17 mouse cellular contexts compared by ENCODE assay signal in genomic region chr8:117702701-117703100, GRCm38 (mm10). TPM values are rescaled to one million over a fixed set of nuclear protein-coding genes. Genes with fewer than 3 reads are reported as not detected.
DNase-seq lines count a peak whose midpoint lies in the region; ATAC-seq and TF ChIP-seq lines count a peak whose summit lies in the region.
"Had no signal": no experiment of that assay in that cellular context is flagged by ENCODE, and none has a peak within 500 bp of the region (broad histone marks: within the 10 kb centered on the region; RNA-seq: fewer than 3 reads in every experiment).

No protein-coding gene starts in this region.

- intact Hi-C loops in heart, postnatal 10 days (cut with DNase I): no loop called here

- TF ChIP-seq CTCF in lung, embryonic 14.5 days (IDR thresholded peaks at IDR 0.05; ENCODE audit: low read depth): no peak
- TF ChIP-seq CTCF in lung, adult 2 months (IDR thresholded peaks at IDR 0.05; ENCODE audit: insufficient read depth, low read length): no peak

- peak; percentile 71 for DNase-seq in embryonic facial prominence, embryonic 14.5 days (ENCODE audit: low spot score)
- no peak for DNase-seq in embryonic facial prominence, embryonic 10.5 days (ENCODE audit: low spot score)
- DNase-seq in lung, embryonic 14.5 days: peak; percentile 49
- no peak for DNase-seq in lung, adult 2 months
- peak; percentile 32 for DNase-seq in retina, embryonic 14.5 days (ENCODE audit: low spot score)
- DNase-seq in thymus, postnatal 36 days: no peak
- no peak for DNase-seq in heart, postnatal 10 days
- DNase-seq: adrenal gland, postnatal 10 days; gastrocnemius, postnatal 25 days; kidney, postnatal 10 days; right cerebral cortex, postnatal 4 days had no signal

- H3K4me2 ChIP-seq in embryonic facial prominence, embryonic 14.5 days (ENCODE audit: low read depth, low read length): no peak overlapping the region
- H3K4me2 ChIP-seq in lung, embryonic 14.5 days: no peak overlapping the region
- H3K4me2 ChIP-seq in intestine, embryonic 15.5 days (replicated peaks): peak overlapping the region; percentile 49
- H3K4me2 ChIP-seq: heart, embryonic 12.5 days; hindbrain, embryonic 13.5 days; limb, embryonic 15.5 days had no signal

- no peaks in the 10 kb centered on the region for H3K36me3 ChIP-seq in embryonic facial prominence, embryonic 14.5 days (ENCODE audit: control insufficient read depth, insufficient read depth, low read length)
- H3K36me3 ChIP-seq in embryonic facial prominence, embryonic 10.5 days (replicated peaks): no peaks in the 10 kb centered on the region
- H3K36me3 ChIP-seq in lung, embryonic 14.5 days (ENCODE audit: insufficient read depth): no peaks in the 10 kb centered on the region
- no peaks in the 10 kb centered on the region for H3K36me3 ChIP-seq in intestine, embryonic 15.5 days
- H3K36me3 ChIP-seq: heart, embryonic 12.5 days; hindbrain, embryonic 13.5 days; limb, embryonic 15.5 days had no signal

- no peak overlapping the region for H3K9ac ChIP-seq in embryonic facial prominence, embryonic 14.5 days (ENCODE audit: low read depth, low read length)
- H3K9ac ChIP-seq in lung, embryonic 14.5 days: no peak overlapping the region
- no peak overlapping the region for H3K9ac ChIP-seq in intestine, embryonic 15.5 days
- H3K9ac ChIP-seq: heart, embryonic 12.5 days; limb, embryonic 15.5 days had no signal

- no peak for ATAC-seq in embryonic facial prominence, embryonic 14.5 days (ENCODE audit: low read depth)
- ATAC-seq in lung, embryonic 14.5 days (ENCODE audit: insufficient read depth): no peak
- ATAC-seq in intestine, embryonic 15.5 days: 0 out of 2 replicates have a peak, but pooled peaks have one; percentile 5

- no peak for TF ChIP-seq POLR2A in lung, adult 2 months (IDR thresholded peaks at IDR 0.05; ENCODE audit: borderline replicate concordance, extremely low read depth, low read depth, low read length)

- no peak overlapping the region for H3K4me3 ChIP-seq in embryonic facial prominence, embryonic 14.5 days (ENCODE audit: low read depth, low read length)
- no peak overlapping the region for H3K4me3 ChIP-seq in embryonic facial prominence, embryonic 10.5 days
- no peak overlapping the region for H3K4me3 ChIP-seq in lung, embryonic 14.5 days (ENCODE audit: low read depth, low read length)
- H3K4me3 ChIP-seq in lung, adult 2 months (replicated peaks; ENCODE audit: extremely low read depth, low read depth, low read length): no peak overlapping the region
- peak overlapping the region; percentile 35 for H3K4me3 ChIP-seq in intestine, embryonic 15.5 days (replicated peaks)
- H3K4me3 ChIP-seq: heart, embryonic 12.5 days; hindbrain, embryonic 13.5 days; limb, embryonic 15.5 days had no signal

- no peaks in the 10 kb centered on the region for H3K9me3 ChIP-seq in embryonic facial prominence, embryonic 14.5 days (ENCODE audit: control insufficient read depth, low read length)
- no peaks in the 10 kb centered on the region for H3K9me3 ChIP-seq in embryonic facial prominence, embryonic 10.5 days
- no peaks in the 10 kb centered on the region for H3K9me3 ChIP-seq in lung, embryonic 14.5 days (ENCODE audit: low read depth, low read length)
- H3K9me3 ChIP-seq in intestine, embryonic 15.5 days: no peaks in the 10 kb centered on the region
- H3K9me3 ChIP-seq: heart, embryonic 12.5 days; hindbrain, embryonic 13.5 days; limb, embryonic 15.5 days had no signal

- WGBS in embryonic facial prominence, embryonic 14.5 days: 55% methylated on average over 10 of the region's 10 CpGs
- 54% methylated on average over 10 of the region's 10 CpGs for WGBS in embryonic facial prominence, embryonic 10.5 days
- WGBS in lung, embryonic 14.5 days: 59% methylated on average over 10 of the region's 10 CpGs
- WGBS in lung, adult 2 months: 62% methylated on average over 10 of the region's 10 CpGs
- WGBS in intestine, embryonic 15.5 days: 40% methylated on average over 10 of the region's 10 CpGs

- H3K27ac ChIP-seq in embryonic facial prominence, embryonic 14.5 days (replicated peaks; ENCODE audit: low read depth, low read length): no peak overlapping the region
- H3K27ac ChIP-seq in embryonic facial prominence, embryonic 10.5 days (replicated peaks): no peak overlapping the region
- H3K27ac ChIP-seq in lung, embryonic 14.5 days (ENCODE audit: low read depth): no peak overlapping the region
- H3K27ac ChIP-seq in intestine, embryonic 15.5 days: peak overlapping the region; percentile 88
- H3K27ac ChIP-seq: hindbrain, embryonic 13.5 days; limb, embryonic 15.5 days had no signal

- H3K27me3 ChIP-seq in embryonic facial prominence, embryonic 14.5 days (replicated peaks; ENCODE audit: control insufficient read depth, insufficient read depth, low read length): no peaks in the 10 kb centered on the region
- no peaks in the 10 kb centered on the region for H3K27me3 ChIP-seq in embryonic facial prominence, embryonic 10.5 days (replicated peaks; ENCODE audit: low read depth, poor library complexity, severe bottlenecking)
- no peaks in the 10 kb centered on the region for H3K27me3 ChIP-seq in lung, embryonic 14.5 days (ENCODE audit: insufficient read depth, low read length)
- no peaks in the 10 kb centered on the region for H3K27me3 ChIP-seq in intestine, embryonic 15.5 days (replicated peaks)
- H3K27me3 ChIP-seq: heart, embryonic 12.5 days; hindbrain, embryonic 13.5 days; limb, embryonic 15.5 days had no signal

- H3K4me1 ChIP-seq in embryonic facial prominence, embryonic 14.5 days (ENCODE audit: control insufficient read depth, insufficient read depth, low read length): no peaks in the 10 kb centered on the region
- H3K4me1 ChIP-seq in embryonic facial prominence, embryonic 10.5 days: peaks cover 17% of the 10 kb centered on the region
- no peaks in the 10 kb centered on the region for H3K4me1 ChIP-seq in lung, embryonic 14.5 days (ENCODE audit: insufficient read depth)
- H3K4me1 ChIP-seq in lung, adult 2 months (ENCODE audit: control insufficient read depth, insufficient read depth, low read length): no peaks in the 10 kb centered on the region
- H3K4me1 ChIP-seq in intestine, embryonic 15.5 days (replicated peaks): 0 out of 2 replicates have a peak, but pooled peaks cover 2% of the 10 kb centered on the region
- H3K4me1 ChIP-seq: heart, embryonic 12.5 days had no signal

RNA-seq across cellular contexts. Expression of gene Hsd17b2, which starts 1.0 kb away (rescaled TPM):
- 1.2 and 1.3 TPM in 2 replicates for polyA plus RNA-seq in embryonic facial prominence, embryonic 14.5 days (2014; fragmentation: Nextera tagmentation; extraction: Ambion mirVana)
- polyA plus RNA-seq in embryonic facial prominence, embryonic 10.5 days (2016; fragmentation: Nextera tagmentation; extraction: Ambion mirVana): not detected in 2 replicates
- polyA plus RNA-seq in lung, embryonic 14.5 days (2014; fragmentation: Nextera tagmentation; extraction: Ambion mirVana): 0.18 TPM in 1 of 2 replicates, not detected in the other
- polyA plus RNA-seq in lung, adult 2 months (2012; rRNA removed): 0.79 and 5.2 TPM in 2 replicates
- polyA plus RNA-seq in intestine, embryonic 15.5 days (2015; fragmentation: Nextera tagmentation; extraction: Ambion mirVana): 38.1 and 38.3 TPM in 2 replicates
- total RNA-seq in heart, postnatal 10 days (2021): not detected
- total RNA-seq: gastrocnemius, postnatal 25 days; layer of hippocampus, postnatal 14 days; megakaryocyte-erythroid progenitor cell, adult 5-6 weeks had no signal
- polyA plus RNA-seq: hindbrain, embryonic 13.5 days had no signal

RNA-seq across cellular contexts. Expression of gene Sdr42e1, which starts 29.2 kb away (rescaled TPM):
- 2.5 and 4.7 TPM in 2 replicates for polyA plus RNA-seq in embryonic facial prominence, embryonic 14.5 days (2014; fragmentation: Nextera tagmentation; extraction: Ambion mirVana)
- 0.62 and 1.0 TPM in 2 replicates for polyA plus RNA-seq in embryonic facial prominence, embryonic 10.5 days (2016; fragmentation: Nextera tagmentation; extraction: Ambion mirVana)
- polyA plus RNA-seq in lung, embryonic 14.5 days (2014; fragmentation: Nextera tagmentation; extraction: Ambion mirVana): 1.2 and 1.8 TPM in 2 replicates
- 3.8 and 12.5 TPM in 2 replicates for polyA plus RNA-seq in lung, adult 2 months (2012; rRNA removed)
- 6.0 and 6.6 TPM in 2 replicates for polyA plus RNA-seq in intestine, embryonic 15.5 days (2015; fragmentation: Nextera tagmentation; extraction: Ambion mirVana)
- 1 to 10 TPM; 1.6 to 2.1 TPM for total RNA-seq in heart, postnatal 10 days (2021)

Comparison
In these comparisons a context has a peak if more than half of its experiments do, and no peak if none do; other contexts are left out.
1. DNase-seq: peak in embryonic facial prominence, embryonic 14.5 days (single experiment), lung, embryonic 14.5 days (single experiment) and retina, embryonic 14.5 days (single experiment); none in embryonic facial prominence, embryonic 10.5 days (single experiment), lung, adult 2 months (single experiment), thymus, postnatal 36 days (0 of 2) and heart, postnatal 10 days (0 of 2).